Mouse (Mus musculus) effector memory CD4-positive, alpha-beta T cell, adult 7 months (primary cell): ENCODE measurements around the gene Nubpl. TPM values are rescaled to one million over a fixed set of nuclear protein-coding genes. Genes with fewer than 3 reads are reported as not detected.

Source experiments
- polyA plus RNA-seq: library from polyadenylated mRNA; unstranded; fragments of 100-300 nt; shearing (Covaris generic); gene quantifications from one replicate; pipeline ENCODE4 v1.2.1, GENCODE M21; 2017

The Nubpl gene
- polyA plus RNA-seq: 4.2 TPM

GRCm38 (mm10) chr12:52097650-52098070 is at the start of gene Nubpl:
Gene Nubpl, plus strand, starts transcription at chr12:52097737.

Other genes starting within 250 kb of the Nubpl start
- 15.1 TPM for gene Heatr5a, start 126.4 kb upstream of the Nubpl start, polyA plus RNA-seq
- 5.5 TPM for gene Dtd2, start 91.2 kb upstream of the Nubpl start, polyA plus RNA-seq
- gene Gpr33, start 69.7 kb upstream of the Nubpl start, polyA plus RNA-seq: not detected